Mouse (Mus musculus): Measurements from ENCODE around the gene Gabra1.
A peak's percentile ranks its signal among the peaks of the same experiment; 100 is the strongest.

The Gabra1 gene

GRCm38 (mm10) chr11:42182825-42183152, at the start of gene Gabra1:
Gene Gabra1 (minus strand): TSS chr11:42182930.
- DNase-seq (ENCODE audit: extremely low spot score): peak; percentile 40

- DNase-seq (ENCODE audit: extremely low spot score): peak; percentile 57
These were observed 531 bp downstream of the Gabra1 start for GRCm38 (mm10) chr11:42181973-42182824.

GRCm38 (mm10) chr11:42181426-42181825, 1.3 kb downstream of the Gabra1 start:
- peak; percentile 23 for DNase-seq (ENCODE audit: extremely low spot score)

- no peak for DNase-seq (ENCODE audit: extremely low spot score)
These were observed 3.2 kb downstream of the Gabra1 start for GRCm38 (mm10) chr11:42179535-42179934.

- no peak for DNase-seq (ENCODE audit: extremely low spot score)
These were observed 4.4 kb downstream of the Gabra1 start for GRCm38 (mm10) chr11:42178296-42178695.

- no peak for DNase-seq (ENCODE audit: extremely low spot score)
These were observed 31.3 kb downstream of the Gabra1 start for GRCm38 (mm10) chr11:42151396-42151795.

- no peak for DNase-seq (ENCODE audit: extremely low spot score)
These were observed 65.8 kb downstream of the Gabra1 start for GRCm38 (mm10) chr11:42116931-42117330.

GRCm38 (mm10) chr11:42110051-42110450, 72.7 kb downstream of the Gabra1 start:
- DNase-seq (ENCODE audit: extremely low spot score): no peak

GRCm38 (mm10) chr11:42109627-42110026, 73.1 kb downstream of the Gabra1 start:
- DNase-seq (ENCODE audit: extremely low spot score): no peak

- no peak for DNase-seq (ENCODE audit: extremely low spot score)
These were observed 87.2 kb downstream of the Gabra1 start for GRCm38 (mm10) chr11:42095556-42095955.
